Mouse (Mus musculus) limb, embryonic 10.5 days (tissue): ENCODE measurements around the gene Trnau1ap. TPM values are rescaled to one million over a fixed set of nuclear protein-coding genes. Genes with fewer than 3 reads are reported as not detected.
"Not testable (repeated sequence)": the region's sequence is repeated elsewhere in the genome, so short reads cannot be mapped to it uniquely, and the experiment has no call there.

Source experiments
- DNase-seq: peaks from one replicate; pipeline ENCODE4 v3.0.0-alpha.2; 2017; ENCODE audit warnings: low spot score
- H3K27ac ChIP-seq: fragments of 300-500 bp; sonication (generic); 2 replicates; pipeline ENCODE4 v1.5.1; 2016; ENCODE audit warnings: mild to moderate bottlenecking
- H3K27me3 ChIP-seq: fragments of 300-500 bp; sonication (generic); 2 replicates; pipeline ENCODE4 v1.6.1; 2016; ENCODE audit warnings: low read depth, mild to moderate bottlenecking; ENCODE audit not compliant: poor library complexity, severe bottlenecking
- H3K36me3 ChIP-seq: fragments of 300-500 bp; sonication (generic); 2 replicates; pipeline ENCODE4 v1.6.1; 2016; ENCODE audit warnings: mild to moderate bottlenecking, moderate library complexity
- H3K4me1 ChIP-seq: fragments of 300-500 bp; sonication (generic); 2 replicates; pipeline ENCODE4 v1.6.1; 2016
- H3K4me3 ChIP-seq: fragments of 300-500 bp; sonication (generic); 2 replicates; pipeline ENCODE4 v1.5.1; 2016; ENCODE audit warnings: mild to moderate bottlenecking, moderate library complexity
- H3K9me3 ChIP-seq: fragments of 300-500 bp; sonication (generic); replicated peaks from 2 replicates; pipeline ENCODE4 v1.6.1; 2016; ENCODE audit warnings: mild to moderate bottlenecking
- WGBS: fragments of 180-500 bp; shearing (Covaris S2); methylation state at CpG from one replicate; pipeline ENCODE4 v1.1.7; 2016; 5-methylcytosine and 5-hydroxymethylcytosine counted together
- polyA plus RNA-seq: library from polyadenylated mRNA; unstranded; fragments of >200 nt; fragmentation: Nextera tagmentation; extraction: Ambion mirVana; gene quantifications from 2 replicates; pipeline ENCODE4 v1.2.1, GENCODE M21; 2016

Trnau1ap gene
- polyA plus RNA-seq, 1 experiment from 2014 or later, result 90.1 TPM

GRCm38 (mm10) chr4:132303484-132303883 lies 25.9 kb downstream of the Trnau1ap start:
- not testable (repeated sequence) for H3K27me3 ChIP-seq, H3K36me3 ChIP-seq, H3K9me3 ChIP-seq, DNase-seq
- H3K4me1 ChIP-seq, result peaks cover 14% of the 10 kb centered on the region
- H3K4me3 ChIP-seq, result peak overlapping the region; percentile 54
- H3K27ac ChIP-seq, result peak overlapping the region; percentile 38; the same call in 1 of the 2 replicates
- 43% methylated on average over 6 of the region's 6 CpGs for WGBS

DNA sequence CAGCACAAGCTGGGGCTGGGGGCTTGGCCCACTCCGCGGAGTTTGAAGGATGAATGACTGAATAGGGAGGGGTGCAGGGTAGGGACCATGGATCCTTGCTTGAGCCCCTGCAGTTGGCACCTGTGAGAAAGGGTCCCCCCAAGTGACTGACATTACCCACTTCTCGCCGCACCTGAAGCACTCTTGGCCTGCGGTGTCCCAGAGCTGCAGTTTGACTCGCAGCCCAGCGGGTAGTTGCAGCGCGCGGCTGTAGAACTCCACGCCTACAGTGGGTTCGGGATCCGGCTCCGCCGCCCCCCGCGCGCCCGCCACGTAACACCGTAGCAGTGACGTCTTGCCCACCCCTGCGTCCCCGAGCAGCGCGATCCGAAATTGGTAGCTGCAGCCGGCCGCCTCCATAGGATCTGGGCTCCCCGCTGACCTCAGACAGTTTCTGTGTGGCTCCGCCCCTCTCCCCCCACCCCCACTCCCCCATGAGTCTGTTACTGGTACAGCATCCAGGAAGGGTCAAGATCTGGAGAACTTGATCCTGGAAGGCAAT lies 26.3 kb downstream of the Trnau1ap start, which contains the start of gene Rab42:
Gene Rab42 (minus strand): TSS at position 447 of the 541 bp plus-strand sequence.
- H3K27ac ChIP-seq, result peak within 1 kb of the TSS; percentile 38
- no peaks in the 10 kb centered on the region for H3K36me3 ChIP-seq
- peak; percentile 78 for DNase-seq
- 2% methylated on average over 31 of the region's 31 CpGs for WGBS
- no peaks in the 10 kb centered on the region for H3K9me3 ChIP-seq
- H3K4me1 ChIP-seq, result peaks cover 14% of the 10 kb centered on the region
- no peaks in the 10 kb centered on the region for H3K27me3 ChIP-seq
- H3K4me3 ChIP-seq, result peak within 1 kb of the TSS; percentile 54

DNA sequence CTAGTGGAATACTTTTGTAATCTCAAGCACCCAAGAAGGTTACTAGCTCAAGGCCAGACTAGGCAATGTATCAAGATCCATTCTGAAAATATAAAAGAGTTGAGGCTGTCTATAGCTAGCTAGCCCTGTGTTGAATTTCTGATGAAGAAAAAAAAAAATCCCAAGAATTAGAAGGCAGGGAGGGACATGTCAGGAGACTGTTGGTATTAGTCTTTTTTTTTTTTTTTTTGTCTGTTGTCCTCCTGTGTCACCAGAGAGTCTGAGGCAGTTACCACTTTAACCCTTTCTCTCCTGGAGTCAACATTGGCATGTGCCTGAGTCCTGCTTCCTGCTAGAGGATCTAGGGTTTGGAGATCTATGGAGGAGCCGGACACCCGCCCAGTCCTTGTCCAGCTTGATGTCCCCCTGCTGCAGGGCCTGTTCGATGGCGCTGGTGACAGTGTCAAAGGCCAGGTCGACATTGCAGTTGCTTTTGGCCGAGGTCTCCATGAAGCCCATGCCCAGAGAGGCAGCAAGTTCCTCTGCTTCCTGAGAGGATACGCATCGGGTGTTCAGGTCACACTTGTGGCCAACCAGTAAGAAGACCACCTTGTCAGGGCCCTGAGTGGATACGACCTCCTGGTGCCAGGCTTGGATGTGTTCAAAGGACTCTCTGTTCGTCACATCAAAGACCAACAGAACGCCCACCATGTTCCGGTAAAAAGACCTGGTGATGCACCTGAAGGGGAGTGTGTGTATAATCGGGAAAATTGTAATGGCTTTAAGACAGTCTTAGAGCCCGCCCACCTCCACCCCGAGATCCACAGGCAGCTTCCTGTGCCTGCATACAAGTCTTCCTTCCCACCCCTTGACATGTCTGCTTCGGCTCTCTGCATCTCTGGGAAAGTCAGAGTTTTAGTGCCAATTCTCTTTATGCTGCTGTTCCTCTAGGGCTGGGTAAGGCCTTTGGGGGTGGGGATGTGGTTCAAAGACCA lies 27.1 kb downstream of the Trnau1ap start:
- no peak for DNase-seq
- Histone ChIP-seq H3K27me3 (no peaks in the 10 kb centered on the region), H3K9me3 (no peaks in the 10 kb centered on the region), H3K4me1 (peaks cover 14% of the 10 kb centered on the region), H3K27ac (peak overlapping the region; percentile 38), H3K36me3 (no peaks in the 10 kb centered on the region), H3K4me3 (peak overlapping the region; percentile 54)
- WGBS, result 64% methylated on average over 16 of the region's 16 CpGs

- Histone ChIP-seq H3K36me3 (no peaks in the 10 kb centered on the region), H3K27me3 (no peaks in the 10 kb centered on the region), H3K27ac (no peak overlapping the region), H3K4me1 (peaks cover 14% of the 10 kb centered on the region), H3K9me3 (no peaks in the 10 kb centered on the region), H3K4me3 (no peak overlapping the region)
- WGBS, result 91% methylated on average over 6 of the region's 6 CpGs
- DNase-seq, result no peak
Observed at GRCm38 (mm10) chr4:132301486-132301885, 27.9 kb downstream of the Trnau1ap start.

DNA sequence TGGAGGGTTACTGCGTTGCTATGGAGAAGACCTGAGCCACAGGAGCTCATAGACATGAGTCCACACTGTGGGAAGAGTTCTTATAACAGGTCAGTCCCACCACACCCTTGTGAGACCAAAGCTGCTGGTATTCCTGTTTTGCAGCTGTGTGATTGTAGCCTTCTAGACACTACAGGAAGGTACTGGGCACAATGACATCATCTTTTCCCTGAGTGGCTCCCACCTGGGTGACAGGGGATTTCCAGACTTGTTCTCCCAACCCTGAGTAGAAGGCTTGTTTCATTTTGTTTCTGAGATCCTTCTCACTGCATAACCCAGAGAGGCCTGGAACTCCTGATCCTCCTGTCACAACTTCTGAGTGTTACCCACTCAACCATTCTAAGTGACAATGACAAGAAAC lies 29.5 kb downstream of the Trnau1ap start:
- H3K27me3 ChIP-seq, result no peaks in the 10 kb centered on the region
- no peaks in the 10 kb centered on the region for H3K36me3 ChIP-seq
- no peaks in the 10 kb centered on the region for H3K9me3 ChIP-seq
- WGBS, result 97% methylated on average over 1 of the region's 1 CpGs
- H3K4me1 ChIP-seq, result peaks cover 18% of the 10 kb centered on the region
- no peak overlapping the region for H3K27ac ChIP-seq
- no peak overlapping the region for H3K4me3 ChIP-seq
- DNase-seq, result no peak

GRCm38 (mm10) chr4:132295696-132296390 lies 33.5 kb downstream of the Trnau1ap start:
- 47% methylated on average over 8 of the region's 8 CpGs for WGBS
- DNase-seq, result no peak

GRCm38 (mm10) chr4:132293682-132294240 lies 35.6 kb downstream of the Trnau1ap start:
- no peak overlapping the region for H3K4me3 ChIP-seq
- no peak overlapping the region for H3K27ac ChIP-seq
- H3K4me1 ChIP-seq, result 0 out of 2 replicates have a peak, but pooled peaks cover 4% of the 10 kb centered on the region
- H3K36me3 ChIP-seq, result peaks cover 54% of the 10 kb centered on the region
- 84% methylated on average over 7 of the region's 7 CpGs for WGBS
- no peaks in the 10 kb centered on the region for H3K27me3 ChIP-seq
- H3K9me3 ChIP-seq, result no peaks in the 10 kb centered on the region
- DNase-seq, result no peak

More at GRCm38 (mm10) chr4:132295696-132296390, 33.5 kb downstream of the Trnau1ap start:
- H3K27me3 ChIP-seq, result no peaks in the 10 kb centered on the region
- peaks cover 37% of the 10 kb centered on the region for H3K36me3 ChIP-seq
- H3K4me3 ChIP-seq, result no peak overlapping the region
- no peak overlapping the region for H3K27ac ChIP-seq
- 0 out of 2 replicates have a peak, but pooled peaks cover 4% of the 10 kb centered on the region for H3K4me1 ChIP-seq
- no peaks in the 10 kb centered on the region for H3K9me3 ChIP-seq

DNA sequence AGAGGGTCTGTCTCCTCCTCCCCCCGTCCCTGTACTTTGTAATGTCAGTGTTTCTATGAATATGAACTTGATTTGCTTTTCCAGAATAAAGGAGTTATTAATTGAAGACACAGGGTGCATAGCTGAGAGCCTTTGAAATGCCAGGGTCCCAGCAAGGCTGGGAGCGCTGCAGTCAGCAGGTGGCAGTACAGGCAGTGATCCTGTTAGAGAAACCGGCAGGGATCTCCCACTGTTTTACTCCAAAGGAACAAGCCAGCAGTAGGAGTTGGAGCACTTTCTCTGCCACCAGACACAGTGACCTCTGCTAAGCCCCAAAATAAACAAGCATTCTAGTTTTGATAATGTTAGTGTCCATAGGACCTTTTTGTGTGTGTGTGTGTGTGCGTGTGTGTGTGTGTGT lies 36.4 kb downstream of the Trnau1ap start:
- Histone ChIP-seq H3K4me1 (0 out of 2 replicates have a peak, but pooled peaks cover 4% of the 10 kb centered on the region), H3K27me3 (no peaks in the 10 kb centered on the region), H3K27ac (no peak overlapping the region), H3K36me3 (peaks cover 54% of the 10 kb centered on the region), H3K9me3 (no peaks in the 10 kb centered on the region), H3K4me3 (no peak overlapping the region)
- no peak for DNase-seq
- WGBS, result 47% methylated on average over 4 of the region's 4 CpGs

DNA sequence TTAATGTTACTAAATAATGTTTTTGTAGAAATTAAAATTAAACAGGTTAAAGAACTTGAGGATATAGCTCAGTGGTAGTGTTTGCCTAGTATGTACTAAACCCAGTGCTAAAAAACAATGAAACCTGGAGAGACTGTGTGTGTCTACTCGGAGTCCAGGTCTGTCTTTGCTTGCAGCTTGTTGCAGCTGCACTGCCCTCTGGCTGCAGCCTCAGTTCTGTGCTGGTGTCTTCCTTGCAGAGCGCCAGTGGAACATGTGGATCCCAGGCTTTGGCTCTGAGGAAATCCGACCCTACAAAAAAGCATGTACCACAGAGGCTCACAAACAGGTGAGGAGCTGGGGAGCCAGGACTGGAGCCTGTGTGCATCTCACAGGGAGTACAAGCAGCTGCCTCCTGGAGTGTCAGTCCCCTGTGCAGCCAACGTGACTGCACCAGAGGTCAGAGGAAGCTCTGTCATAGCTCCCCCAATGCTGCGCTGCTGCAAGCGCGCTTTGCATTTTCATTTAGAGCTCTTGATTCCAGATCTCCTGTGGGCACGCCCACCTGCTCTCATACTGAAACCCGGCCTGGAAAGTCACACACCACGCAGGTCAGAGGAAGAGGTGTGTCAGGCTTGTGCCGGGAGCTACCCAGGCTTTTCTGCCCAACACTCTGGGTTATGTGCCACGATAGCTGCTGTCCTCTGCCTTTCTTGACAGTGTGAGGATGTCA lies 37.6 kb downstream of the Trnau1ap start:
- no peak overlapping the region for H3K4me3 ChIP-seq
- 82% methylated on average over 12 of the region's 12 CpGs for WGBS
- no peaks in the 10 kb centered on the region for H3K9me3 ChIP-seq
- H3K36me3 ChIP-seq, result peaks cover 60% of the 10 kb centered on the region
- no peak for DNase-seq
- no peaks in the 10 kb centered on the region for H3K27me3 ChIP-seq
- no peak overlapping the region for H3K27ac ChIP-seq
- 0 out of 2 replicates have a peak, but pooled peaks cover 4% of the 10 kb centered on the region for H3K4me1 ChIP-seq

GRCm38 (mm10) chr4:132291056-132291455 lies 38.3 kb downstream of the Trnau1ap start:
- H3K27me3 ChIP-seq, result no peaks in the 10 kb centered on the region
- H3K4me1 ChIP-seq, result 0 out of 2 replicates have a peak, but pooled peaks cover 4% of the 10 kb centered on the region
- H3K36me3 ChIP-seq, result peaks cover 67% of the 10 kb centered on the region
- no peaks in the 10 kb centered on the region for H3K9me3 ChIP-seq
- DNase-seq, result no peak
- no peak overlapping the region for H3K4me3 ChIP-seq
- no peak overlapping the region for H3K27ac ChIP-seq
- WGBS, result 92% methylated on average over 4 of the region's 4 CpGs

DNA sequence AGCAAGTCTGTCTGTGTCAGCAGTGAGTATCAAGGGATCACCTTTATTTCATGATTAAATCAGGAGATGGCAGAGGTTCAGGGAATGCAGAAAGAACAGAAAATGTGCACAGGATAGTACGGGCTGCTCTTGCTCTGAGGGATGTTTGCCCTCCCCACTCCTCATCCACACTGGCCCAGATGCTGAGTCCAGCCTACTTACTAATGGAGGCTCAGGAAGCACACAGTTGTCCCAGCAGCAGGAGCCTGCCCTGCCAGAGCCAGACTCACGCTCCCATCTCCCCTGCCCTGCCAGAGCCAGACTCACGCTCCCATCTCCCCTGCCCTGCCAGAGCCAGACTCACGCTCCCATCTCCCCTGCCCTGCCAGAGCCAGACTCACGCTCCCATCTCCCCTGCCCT lies 40.5 kb downstream of the Trnau1ap start:
- not testable (repeated sequence) for H3K27ac ChIP-seq, H3K9me3 ChIP-seq, H3K4me3 ChIP-seq, H3K27me3 ChIP-seq, DNase-seq, H3K4me1 ChIP-seq
- WGBS, result 73% methylated on average over 4 of the region's 5 CpGs
- peaks cover 79% of the 10 kb centered on the region for H3K36me3 ChIP-seq

- Histone ChIP-seq H3K9me3 (no peaks in the 10 kb centered on the region), H3K4me3 (no peak overlapping the region), H3K27ac (no peak overlapping the region), H3K36me3 (peaks cover 11% of the 10 kb centered on the region), H3K27me3 (no peaks in the 10 kb centered on the region), H3K4me1 (peaks cover 8% of the 10 kb centered on the region)
- no peak for DNase-seq
- WGBS, result 87% methylated on average over 3 of the region's 3 CpGs
Observed at GRCm38 (mm10) chr4:132275949-132276348, 53.4 kb downstream of the Trnau1ap start.
